Mouse (Mus musculus) inflammation-experienced regulatory T-cells, adult 6 months (primary cell): ENCODE data around the gene Gm49345. TPM values are rescaled to one million over a fixed set of nuclear protein-coding genes. Genes with fewer than 3 reads are reported as not detected.

Source experiments
- ATAC-seq: one replicate; pipeline ENCODE4 v1.8.0; 2017
- polyA plus RNA-seq, 3 experiments: library from polyadenylated mRNA; unstranded; fragments of 100-300 nt; shearing (Covaris generic); gene quantifications; one replicate each; pipeline ENCODE4 v1.2.1; 2017

The Gm49345 gene
- 1 to 10 TPM in 2 of 3 experiments, not detected in 1; 6.0 to 8.1 TPM for polyA plus RNA-seq

GRCm38 (mm10) chr13:67637294-67638007 lies at the start of gene Gm49345, which contains the start of gene Zfp729a:
Gm49345 (minus strand) TSS chr13:67637769.
Zfp729a (minus strand) TSS chr13:67637791.
- peak; percentile 99 for ATAC-seq

DNA sequence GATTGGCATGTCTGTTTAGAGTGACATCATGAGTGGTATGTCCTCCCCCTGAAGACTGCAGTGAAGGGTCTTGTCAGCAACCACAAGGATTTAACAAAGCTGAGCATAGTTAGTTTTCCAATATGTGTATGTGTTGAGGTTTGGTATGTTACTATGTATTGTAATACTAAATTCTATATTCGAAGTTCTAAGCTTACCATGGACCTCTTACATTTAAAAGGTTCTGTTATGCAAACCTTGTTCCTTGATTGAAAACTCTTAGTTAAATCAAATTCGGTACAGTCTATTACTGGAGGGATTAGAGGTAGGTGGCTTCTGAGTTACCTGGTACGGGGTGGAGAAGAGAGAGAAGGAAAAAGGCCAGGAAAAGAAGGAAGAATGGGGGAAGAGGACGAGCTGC lies 49.4 kb upstream of the Gm49345 start, which contains the start of gene Zfp738:
Gene Zfp738, minus strand, starts transcription at position 101 of the 400 bp plus-strand sequence.
- no peak for ATAC-seq

GRCm38 (mm10) chr13:67683841-67684240 lies 46.3 kb upstream of the Gm49345 start:
- peak; percentile 23 for ATAC-seq

- peak; percentile 99 for ATAC-seq
Measured at GRCm38 (mm10) chr13:67682959-67683735, 45.6 kb upstream of the Gm49345 start.

- ATAC-seq, result no peak
Measured at GRCm38 (mm10) chr13:67674902-67675301, 37.3 kb upstream of the Gm49345 start.

GRCm38 (mm10) chr13:67652496-67652895 lies 14.9 kb upstream of the Gm49345 start:
- no peak for ATAC-seq

DNA sequence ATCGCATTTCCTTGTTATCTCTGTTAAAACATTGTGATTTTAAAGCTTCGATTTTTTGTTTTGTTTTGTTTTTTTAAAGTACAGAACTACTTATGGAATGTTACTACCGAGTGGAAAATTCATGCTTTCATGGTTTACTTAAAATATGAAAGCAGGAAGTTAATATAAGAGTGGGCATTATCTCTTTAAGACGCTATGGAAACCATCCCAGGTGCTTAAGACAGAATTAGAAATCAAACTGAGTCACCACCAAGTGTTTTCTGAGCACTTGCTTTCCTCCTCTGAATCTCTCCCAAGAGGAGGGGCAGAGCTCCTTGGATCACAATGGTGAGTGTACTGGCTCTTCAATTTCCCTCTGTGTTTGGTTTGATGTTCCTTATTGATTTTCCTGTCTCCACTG lies 27.5 kb downstream of the Gm49345 start:
- ATAC-seq, result peak; percentile 9

DNA sequence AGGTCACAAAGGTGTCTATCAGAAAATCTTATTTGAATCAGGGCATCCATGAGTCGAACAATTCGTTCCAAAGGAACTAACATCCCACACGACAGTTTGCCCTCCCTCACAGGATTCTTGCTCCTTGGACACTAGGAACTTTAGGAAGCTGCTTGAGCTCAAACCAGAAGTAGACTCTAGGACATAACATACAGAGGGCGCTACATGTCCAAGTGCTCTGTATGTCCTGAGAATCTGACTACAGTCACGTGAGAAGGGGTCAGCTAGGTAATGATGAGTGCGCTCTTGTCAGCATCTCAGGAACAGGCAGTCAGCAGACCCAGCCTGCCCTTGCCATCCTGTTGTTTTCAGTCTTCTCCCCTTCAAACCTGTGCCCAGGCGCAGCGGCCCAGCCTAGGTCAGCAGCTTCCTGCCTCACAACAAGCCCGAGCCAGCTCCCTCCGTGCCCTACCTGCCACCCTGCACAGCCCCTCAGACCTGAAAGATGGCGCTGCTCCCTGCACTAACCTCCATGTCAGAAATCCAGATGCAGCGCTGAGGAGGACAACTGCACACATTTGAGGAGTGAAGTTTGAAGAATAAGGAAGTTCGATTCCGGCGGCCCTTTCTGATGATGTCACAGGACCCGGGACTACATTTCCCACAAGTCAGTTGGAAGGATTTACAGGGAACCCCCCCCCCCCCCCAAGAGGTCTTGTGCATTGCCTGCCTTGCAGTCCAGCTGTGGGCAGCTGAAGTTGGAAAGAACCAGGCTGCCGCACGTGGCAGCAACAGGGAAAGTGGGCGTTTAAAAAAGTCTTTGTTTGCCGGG lies 28.3 kb downstream of the Gm49345 start, which contains the start of gene Zfp729b:
Gene Zfp729b, minus strand, starts transcription at position 642 of the 811 bp plus-strand sequence.
- ATAC-seq, result peak; percentile 81

DNA sequence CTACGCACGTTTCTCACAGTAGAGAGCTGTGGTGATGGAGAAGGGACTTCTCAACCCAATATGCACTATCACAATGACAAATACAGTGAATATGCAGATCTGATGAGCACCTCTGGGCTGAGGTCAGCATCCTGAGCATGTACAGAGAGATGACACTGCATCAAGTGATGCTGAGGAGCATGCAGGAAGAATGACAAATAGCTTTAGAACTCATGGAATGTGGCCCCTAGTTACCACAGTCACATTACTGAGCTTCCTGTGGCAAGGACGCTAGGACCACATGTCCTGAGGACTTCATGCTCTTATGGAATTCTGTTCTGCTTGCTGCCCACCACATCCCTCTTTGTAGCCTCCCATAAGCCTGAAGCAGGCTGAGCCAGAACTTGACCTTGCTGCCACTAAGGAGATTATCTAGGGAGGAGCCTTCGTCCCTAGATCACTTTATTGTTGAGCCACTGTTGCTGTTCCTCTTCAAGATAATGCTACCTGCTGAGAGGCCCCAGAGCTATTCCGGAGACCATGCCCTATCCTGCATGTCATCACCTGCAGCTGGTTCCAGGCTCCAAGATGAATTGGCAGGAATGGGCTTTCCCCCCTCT lies 64.9 kb downstream of the Gm49345 start:
- no peak for ATAC-seq

- no peak for ATAC-seq
Measured at GRCm38 (mm10) chr13:67553730-67554129, 83.8 kb downstream of the Gm49345 start, which contains the start of gene Zfp748. Zfp748 (minus strand) TSS chr13:67553830.

DNA sequence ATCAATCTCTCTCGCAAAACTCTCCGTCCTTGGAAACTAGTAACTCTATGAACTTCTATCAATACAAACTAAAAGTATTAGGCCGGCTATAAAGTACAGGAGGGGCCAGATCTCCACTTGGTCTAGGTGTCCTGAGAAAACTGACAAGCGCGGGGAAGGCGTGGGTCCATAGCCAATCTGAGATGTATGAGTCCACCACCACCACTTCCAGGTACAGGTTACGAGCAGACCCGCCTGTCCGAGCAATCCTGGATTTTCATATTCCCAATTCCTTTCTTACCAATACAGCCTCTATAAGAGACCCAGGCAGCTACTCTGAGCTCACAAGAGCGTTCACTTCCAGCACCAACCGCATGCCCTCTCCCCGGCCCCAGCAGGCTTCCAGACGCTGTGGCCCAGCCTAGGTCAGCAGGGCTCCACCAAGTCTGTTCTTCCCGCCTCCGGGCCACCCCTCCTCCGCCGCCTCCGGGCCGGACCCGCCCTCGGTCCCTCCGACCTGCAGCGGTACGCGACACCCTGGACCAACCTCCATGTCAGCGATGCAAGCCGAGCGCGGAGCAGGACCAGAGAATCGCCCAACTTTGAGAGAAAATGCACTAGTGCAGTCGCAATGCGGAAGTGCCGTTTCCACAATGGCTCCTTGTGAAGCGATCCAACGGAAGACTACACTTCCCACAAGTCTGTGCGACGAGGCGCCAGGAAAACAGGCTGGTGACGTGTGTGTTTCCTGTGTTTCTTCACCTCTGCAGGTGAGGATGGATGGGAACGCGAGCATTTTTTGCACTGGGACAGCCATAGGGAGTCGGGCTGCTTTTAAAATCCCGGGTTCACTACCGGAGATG lies 84.8 kb downstream of the Gm49345 start:
- ATAC-seq, result peak; percentile 99

GRCm38 (mm10) chr13:67545941-67546340 lies 91.6 kb downstream of the Gm49345 start:
- no peak for ATAC-seq

Other genes starting within 250 kb of the Gm49345 start
- 10 to 100 TPM; 24.1 to 28.1 (median 25.8) TPM for gene Zfp429, start 237.9 kb downstream of the Gm49345 start, polyA plus RNA-seq
- 1 to 10 TPM in 1 of 3 experiments, under 1 TPM in 2; 0.19 to 5.7 (median 0.82) TPM for gene Zfp459, start 216.4 kb downstream of the Gm49345 start, polyA plus RNA-seq
- gene Zfp874a, start 186.1 kb downstream of the Gm49345 start, polyA plus RNA-seq, result 10 to 100 TPM; 12.7 to 18.2 (median 15.3) TPM
- 10 to 100 TPM; 11.1 to 16.7 (median 12.4) TPM for gene Zfp874b, start 153.5 kb downstream of the Gm49345 start, polyA plus RNA-seq
- gene Zfp58, start 137.2 kb downstream of the Gm49345 start, polyA plus RNA-seq, result 10 to 100 TPM; 12.4 to 15.2 (median 13.4) TPM
- gene Gm26965, start 111.6 kb downstream of the Gm49345 start, polyA plus RNA-seq, result 1 to 10 TPM in 2 of 3 experiments, not detected in 1; 2.5 to 6.3 TPM
- 10 to 100 TPM; 51.7 to 63.1 (median 53.1) TPM for gene Zfp87, start 111.6 kb downstream of the Gm49345 start, polyA plus RNA-seq
- 10 to 100 TPM; 18.0 to 22.2 (median 18.5) TPM for gene Zfp748, start 83.9 kb downstream of the Gm49345 start, polyA plus RNA-seq
- gene Zfp729b, start 28.1 kb downstream of the Gm49345 start, polyA plus RNA-seq, result 10 to 100 TPM in 1 of 3 experiments, 1 to 10 TPM in 2; 7.1 to 10.0 (median 9.6) TPM
- 10 to 100 TPM; 10.1 to 12.7 (median 11.7) TPM for gene Zfp729a, start within 50 bp of the Gm49345 start, polyA plus RNA-seq
- 10 to 100 TPM; 15.4 to 22.5 (median 20.1) TPM for gene Zfp738, start 49.3 kb upstream of the Gm49345 start, polyA plus RNA-seq
- gene Zfp65, start 91.4 kb upstream of the Gm49345 start, polyA plus RNA-seq, result 1 to 10 TPM; 4.2 to 7.9 (median 6.5) TPM
- 10 to 100 TPM; 15.7 to 19.6 (median 16.3) TPM for gene Zfp85, start 117.5 kb upstream of the Gm49345 start, polyA plus RNA-seq
- 1 to 10 TPM; 1.4 to 2.6 (median 1.6) TPM for gene Zfp493, start 141.9 kb upstream of the Gm49345 start, polyA plus RNA-seq
- gene Zfp273, start 176.0 kb upstream of the Gm49345 start, polyA plus RNA-seq, result 1 to 10 TPM; 5.7 to 9.0 (median 7.3) TPM
- gene Gm10037, start 193.3 kb upstream of the Gm49345 start, polyA plus RNA-seq, result not detected
- not detected for gene BC048507, start 225.6 kb upstream of the Gm49345 start, polyA plus RNA-seq